22 mouse cellular contexts compared by ENCODE assay signal in the genomic region with DNA sequence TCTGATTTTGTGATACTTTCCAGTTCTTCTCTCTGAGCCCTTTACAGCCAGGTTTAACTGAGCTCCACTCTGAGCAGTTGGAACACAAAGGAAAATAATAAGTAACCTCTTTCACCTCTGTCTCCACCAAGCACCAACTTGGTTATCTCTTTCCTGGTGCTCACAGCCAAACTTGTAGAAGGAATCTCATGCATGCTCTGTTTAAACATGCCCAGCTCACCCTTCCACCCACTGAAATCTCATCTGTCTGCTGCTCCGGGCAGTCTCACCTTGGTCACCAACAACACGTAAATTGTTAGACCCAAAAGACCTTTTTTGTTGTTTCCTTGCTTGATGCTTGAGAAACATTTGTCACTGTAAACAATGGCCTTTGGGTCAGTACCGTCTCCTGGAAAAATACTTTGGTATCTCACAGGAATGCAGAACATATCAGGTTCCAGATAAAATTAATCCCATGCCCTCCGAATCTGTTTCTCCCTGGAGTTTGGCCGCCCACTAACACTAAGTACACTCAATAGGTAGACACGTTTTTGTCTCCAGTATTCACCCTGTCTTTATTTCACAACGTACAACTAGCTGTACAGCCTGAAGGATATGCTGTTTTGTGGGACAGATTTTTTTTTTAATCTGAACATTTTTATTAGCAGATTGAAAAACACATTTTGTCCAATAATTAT. TPM values are rescaled to one million over a fixed set of nuclear protein-coding genes. Genes with fewer than 3 reads are reported as not detected.
DNase-seq lines count a peak whose midpoint lies in the region; ATAC-seq and TF ChIP-seq lines count a peak whose summit lies in the region.
"Had no signal": no experiment of that assay in that cellular context is flagged by ENCODE, and none has a peak within 500 bp of the region (broad histone marks: within the 10 kb centered on the region; RNA-seq: fewer than 3 reads in every experiment).

No protein-coding gene starts in this region.

- H3K4me3 ChIP-seq in heart, embryonic 13.5 days: no peak overlapping the region
- H3K4me3 ChIP-seq in heart, postnatal 0 days (ENCODE audit: low read depth, low read length): no peak overlapping the region
- H3K4me3 ChIP-seq: embryonic facial prominence, embryonic 13.5 days; gastrocnemius, adult 2 months; hindbrain, embryonic 12.5 days had no signal

- TF ChIP-seq EP300 in heart, postnatal 0 days (IDR thresholded peaks at IDR 0.05; ENCODE audit: low read depth): no peak

- 24% methylated on average over 7 of the region's 7 CpGs for WGBS in heart, embryonic 13.5 days
- WGBS in heart, postnatal 0 days: 28% methylated on average over 7 of the region's 7 CpGs

- ATAC-seq in heart, embryonic 13.5 days (ENCODE audit: extremely low read depth, insufficient number of reproducible peaks, low FRiP score, low TSS enrichment): no peak
- peak; percentile 82 for ATAC-seq in heart, postnatal 0 days (ENCODE audit: insufficient read depth, low read depth)
- ATAC-seq: forebrain, embryonic 14.5 days; hindbrain, embryonic 16.5 days; inflammation-experienced regulatory T-cells, adult 6 months; intestine, postnatal 0 days had no signal

- H3K27me3 ChIP-seq in heart, embryonic 13.5 days (replicated peaks): no peaks in the 10 kb centered on the region
- no peaks in the 10 kb centered on the region for H3K27me3 ChIP-seq in heart, postnatal 0 days (ENCODE audit: control insufficient read depth, insufficient read depth, low read length)
- H3K27me3 ChIP-seq: embryonic facial prominence, embryonic 13.5 days; hindbrain, embryonic 12.5 days had no signal

- peaks cover 12% of the 10 kb centered on the region for H3K4me1 ChIP-seq in heart, embryonic 13.5 days
- H3K4me1 ChIP-seq in heart, postnatal 0 days (ENCODE audit: control insufficient read depth, insufficient read depth): no peaks in the 10 kb centered on the region
- H3K4me1 ChIP-seq: embryonic facial prominence, embryonic 13.5 days; hindbrain, embryonic 12.5 days had no signal

- intact Hi-C loops in heart, postnatal 36 days (cut with DNase I): loop anchor here (5.0 kb wide), 1 partner anchor 51 kb away; no protein-coding TSS in a partner anchor

- H3K27ac ChIP-seq in heart, embryonic 13.5 days (replicated peaks): peak overlapping the region; percentile 74
- peak overlapping the region; percentile 68 for H3K27ac ChIP-seq in heart, postnatal 0 days (ENCODE audit: low read depth)
- H3K27ac ChIP-seq: embryonic facial prominence, embryonic 13.5 days; gastrocnemius, adult 2 months; hindbrain, embryonic 12.5 days had no signal

- peak overlapping the region; percentile 30 for H3K4me2 ChIP-seq in heart, embryonic 13.5 days
- no peak overlapping the region for H3K4me2 ChIP-seq in heart, postnatal 0 days (ENCODE audit: low read depth, low read length)
- H3K4me2 ChIP-seq: embryonic facial prominence, embryonic 13.5 days; hindbrain, embryonic 12.5 days had no signal

- H3K9ac ChIP-seq in heart, embryonic 13.5 days: no peak overlapping the region
- H3K9ac ChIP-seq in heart, postnatal 0 days (replicated peaks; ENCODE audit: low read depth, low read length): no peak overlapping the region
- H3K9ac ChIP-seq: embryonic facial prominence, embryonic 13.5 days; hindbrain, embryonic 12.5 days had no signal

- TF ChIP-seq CTCF in heart, postnatal 0 days (IDR thresholded peaks at IDR 0.05; ENCODE audit: low read depth): no peak

- H3K36me3 ChIP-seq in heart, embryonic 13.5 days: no peaks in the 10 kb centered on the region
- H3K36me3 ChIP-seq in heart, postnatal 0 days (replicated peaks; ENCODE audit: control insufficient read depth, insufficient read depth, low read length): no peaks in the 10 kb centered on the region
- H3K36me3 ChIP-seq: embryonic facial prominence, embryonic 13.5 days; hindbrain, embryonic 12.5 days had no signal

- peak; percentile 6 to 23 for DNase-seq in heart, adult 9 months (ENCODE audit: low spot score in 2 of 2)
- DNase-seq in heart, postnatal 36 days: no peak
- peak; percentile 74 for DNase-seq in gonadal fat pad, adult 2 months (ENCODE audit: low read depth)
- DNase-seq in heart, postnatal 0 days (ENCODE audit: low spot score): peak; percentile 55
- DNase-seq in cerebellum, postnatal 10 days: no peak
- no peak for DNase-seq in adrenal gland, postnatal 10 days
- no peak for DNase-seq in kidney, postnatal 10 days
- DNase-seq: adrenal gland, adult 2 months; adrenal gland, postnatal 36 days; cerebellum, adult 11 months; cerebellum, adult 8-10 months; cerebellum, postnatal 36 days; gastrocnemius, adult 2 months; gastrocnemius, postnatal 25 days; kidney, adult 9 months had no signal

- no peaks in the 10 kb centered on the region for H3K9me3 ChIP-seq in heart, embryonic 13.5 days
- no peaks in the 10 kb centered on the region for H3K9me3 ChIP-seq in heart, postnatal 0 days (replicated peaks; ENCODE audit: control insufficient read depth, low read length)
- H3K9me3 ChIP-seq: embryonic facial prominence, embryonic 13.5 days; hindbrain, embryonic 12.5 days had no signal

RNA-seq across cellular contexts. Expression of gene Gja1, which starts 38.9 kb away (rescaled TPM):
- total RNA-seq in heart, postnatal 36 days (2021): 100 to 1,000 TPM; 368 to 382 TPM
- polyA plus RNA-seq in gonadal fat pad, adult 2 months (2012; rRNA removed): 52.6 and 99.0 TPM in 2 replicates
- 299 and 323 TPM in 2 replicates for polyA plus RNA-seq in heart, embryonic 13.5 days (2015; fragmentation: Nextera tagmentation; extraction: Ambion mirVana)
- total RNA-seq in heart, postnatal 0 days (2014; rRNA removed; ENCODE audit: low replicate concordance): 198 and 396 TPM in 2 replicates
- polyA plus RNA-seq in heart, postnatal 0 days (2015; fragmentation: Nextera tagmentation; extraction: Ambion mirVana): 579 and 613 TPM in 2 replicates
- total RNA-seq in adrenal gland, postnatal 10 days (2021): 100 to 1,000 TPM; 127 to 156 TPM

Comparison
In these comparisons a context has a peak if more than half of its experiments do, and no peak if none do; other contexts are left out.
1. DNase-seq: peak in heart, adult 9 months (2 of 2), gonadal fat pad, adult 2 months (single experiment) and heart, postnatal 0 days (single experiment); none in heart, postnatal 36 days (0 of 2), cerebellum, postnatal 10 days (0 of 2), adrenal gland, postnatal 10 days (single experiment) and kidney, postnatal 10 days (single experiment).